Mouse (Mus musculus): ENCODE measurements around the gene Cym. TPM values are rescaled to one million over a fixed set of nuclear protein-coding genes. Genes with fewer than 3 reads are reported as not detected.
A peak's percentile ranks its signal among the peaks of the same experiment; 100 is the strongest.

Cym gene
- total RNA-seq (2022): under 1 TPM in 1 of 4 experiments, not detected in 3; 0.37 TPM

DNA sequence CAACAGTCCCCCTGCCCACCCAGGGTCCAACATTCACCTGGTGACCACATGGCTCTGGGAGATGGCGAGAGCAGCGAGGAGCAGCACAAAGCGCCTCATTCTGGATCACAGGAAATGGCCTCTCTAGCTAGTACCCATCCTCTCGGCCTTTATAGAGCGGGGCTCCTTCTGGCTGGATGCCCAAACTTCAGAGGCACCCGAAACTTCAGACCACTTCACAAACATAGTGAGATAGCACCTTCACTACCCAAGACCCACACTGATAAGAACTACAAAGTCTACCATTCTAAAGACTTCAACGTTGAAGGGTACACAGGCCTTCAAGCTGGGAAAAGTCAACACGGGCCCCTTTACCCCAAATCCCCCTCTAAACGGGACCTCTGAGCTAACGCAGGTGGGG, at the start of gene Cym:
Gene Cym (minus strand): TSS at position 125 of the 400 bp plus-strand sequence.
- no peak for DNase-seq (ENCODE audit: low spot score in 2 of 2)

DNA sequence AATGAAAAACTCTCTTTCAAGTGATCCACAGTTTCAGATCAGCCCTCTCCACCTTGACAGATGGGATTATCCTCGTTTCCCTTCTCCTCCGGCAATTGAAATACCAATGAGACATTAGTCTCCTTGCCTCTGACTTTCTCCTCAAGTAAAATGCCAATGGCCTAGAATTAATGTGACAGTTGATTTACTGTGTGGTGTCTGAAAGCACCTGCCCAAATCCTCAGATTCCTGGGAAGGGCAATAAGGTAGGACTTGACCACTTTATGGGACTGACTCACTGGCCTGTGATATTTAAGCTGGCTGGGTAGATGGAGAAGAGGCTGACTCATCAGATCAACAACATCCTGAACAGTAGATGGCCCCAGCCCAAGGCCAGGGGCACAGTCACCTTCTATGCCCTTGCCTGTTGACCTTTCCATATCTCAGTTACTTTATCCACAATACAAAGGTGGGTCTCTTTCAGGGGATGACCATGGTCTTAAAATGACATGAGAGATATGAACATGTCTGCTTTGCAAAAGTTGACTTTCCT, 45.3 kb upstream of the Cym start:
- no peak for DNase-seq (ENCODE audit: low spot score in 2 of 2)

DNA sequence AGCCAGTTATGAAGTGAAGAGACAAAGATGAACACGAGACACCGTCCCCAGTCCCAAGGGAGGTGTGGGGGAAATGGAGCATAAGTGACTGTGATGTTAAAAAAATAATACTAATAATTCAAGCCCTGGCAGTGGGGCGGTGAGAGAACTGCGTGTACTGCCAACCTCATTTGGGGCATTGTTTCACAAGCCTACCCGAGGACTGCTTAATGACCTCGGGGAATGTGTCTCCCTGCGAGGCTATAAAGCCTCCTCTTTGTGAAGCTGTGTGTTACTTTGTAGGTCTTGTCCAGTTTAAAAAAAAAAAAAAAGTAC, 40.3 kb upstream of the Cym start:
- DNase-seq (ENCODE audit: low spot score in 2 of 2): no peak

DNA sequence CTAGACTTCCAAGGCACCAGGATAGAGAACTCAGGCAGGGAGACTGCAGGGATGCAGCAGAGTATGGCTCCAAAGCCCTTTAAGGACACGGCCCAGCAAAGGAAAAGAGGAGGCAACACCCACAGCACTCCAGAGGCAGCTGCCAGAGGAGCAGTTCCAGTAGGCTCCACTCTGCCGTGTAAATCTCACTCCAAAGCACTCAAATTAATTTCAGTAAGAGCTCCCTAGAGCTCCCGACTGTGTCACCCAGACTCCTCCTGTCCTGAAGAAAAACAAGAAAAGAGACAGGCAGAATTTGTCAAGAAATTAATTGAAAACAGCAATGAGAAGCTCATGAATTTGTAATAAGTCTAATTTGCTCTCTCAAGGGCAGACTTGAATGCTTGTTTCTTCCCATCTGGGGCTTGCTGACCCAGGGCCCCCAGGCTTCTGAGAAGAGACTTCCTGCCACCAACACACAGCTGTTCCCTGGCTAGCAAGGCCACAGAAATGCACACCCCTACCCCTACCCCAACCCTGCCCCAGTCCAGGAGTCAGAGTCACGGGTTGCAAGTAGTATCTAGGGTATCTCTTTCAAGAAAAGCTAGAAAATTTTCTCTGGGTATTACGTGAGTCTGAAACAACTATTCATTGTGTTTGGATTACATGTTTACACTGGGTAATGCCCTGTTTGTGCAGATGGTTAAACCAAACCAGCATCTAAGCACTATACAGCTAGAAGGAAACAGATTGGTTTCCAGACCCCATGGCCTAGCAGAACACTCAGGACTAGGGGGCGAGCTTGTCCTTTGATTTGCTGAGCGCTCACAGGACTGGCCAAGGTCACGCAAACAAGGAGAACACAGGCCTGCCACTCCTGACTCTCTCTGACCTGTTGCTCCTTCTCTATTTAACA, 39.7 kb upstream of the Cym start:
- peak in 1 of 2 experiments; percentile 28 for DNase-seq (ENCODE audit: low spot score in 2 of 2)

DNA sequence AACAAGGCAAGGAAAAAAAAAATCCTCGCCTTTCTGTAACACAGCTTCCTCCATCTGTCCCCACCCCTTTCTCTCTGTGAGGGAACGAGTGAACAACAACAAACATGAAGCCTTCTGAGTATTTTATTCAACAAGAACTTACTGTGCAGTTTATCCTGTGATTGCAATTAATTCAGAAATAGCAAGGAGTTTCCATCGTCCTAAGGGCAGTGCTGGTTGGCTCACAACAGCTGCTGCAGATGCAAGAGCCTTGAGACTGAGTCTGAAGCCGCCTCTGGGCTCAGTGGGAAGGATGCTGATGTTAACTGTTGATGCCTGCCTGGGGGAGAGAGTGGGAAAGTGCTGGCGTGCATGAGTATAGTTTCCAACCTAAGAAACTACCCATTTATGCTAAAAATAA, 36.4 kb upstream of the Cym start:
- no peak for DNase-seq (ENCODE audit: low spot score in 2 of 2)

DNA sequence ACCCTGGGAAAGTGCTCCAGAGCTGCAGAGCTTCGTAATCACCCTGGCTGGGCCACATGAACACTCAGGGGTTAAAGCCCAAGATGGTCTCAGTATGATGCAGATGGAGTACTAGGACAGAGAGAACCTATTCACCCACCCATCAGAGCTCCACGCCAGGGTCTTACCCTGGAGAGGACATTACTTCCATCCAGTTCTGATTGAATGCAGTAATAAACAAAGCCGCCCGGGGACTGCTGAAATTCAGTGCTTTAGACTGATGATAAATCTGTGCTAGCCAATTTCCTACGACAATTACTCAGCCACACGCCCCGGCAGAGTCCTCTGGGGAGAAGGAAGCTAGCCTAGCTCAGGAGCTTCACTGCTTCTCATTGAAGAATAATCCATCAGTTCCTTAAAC, 35.2 kb upstream of the Cym start:
- no peak for DNase-seq (ENCODE audit: low spot score in 2 of 2)

DNA sequence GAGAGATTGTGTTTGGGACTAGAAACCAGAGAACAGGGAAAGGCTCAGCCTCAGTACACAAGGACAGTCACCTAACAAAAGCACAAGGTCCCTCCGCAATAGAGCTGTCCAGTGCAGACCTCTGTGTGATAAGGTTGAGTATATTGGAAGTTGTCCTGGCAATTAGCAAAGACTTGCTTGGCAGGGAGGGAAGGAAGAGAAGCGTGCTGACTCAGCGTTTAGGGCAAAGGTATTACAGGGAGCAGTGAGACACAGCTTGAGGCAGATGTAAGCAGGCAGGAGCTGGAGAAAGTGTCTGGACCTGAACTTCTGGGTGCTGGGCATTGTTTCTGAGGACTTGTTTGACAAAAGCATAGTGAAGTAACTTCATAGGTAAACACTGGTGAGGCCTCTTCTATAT, 34.5 kb upstream of the Cym start:
- DNase-seq (ENCODE audit: low spot score in 2 of 2): no peak

DNA sequence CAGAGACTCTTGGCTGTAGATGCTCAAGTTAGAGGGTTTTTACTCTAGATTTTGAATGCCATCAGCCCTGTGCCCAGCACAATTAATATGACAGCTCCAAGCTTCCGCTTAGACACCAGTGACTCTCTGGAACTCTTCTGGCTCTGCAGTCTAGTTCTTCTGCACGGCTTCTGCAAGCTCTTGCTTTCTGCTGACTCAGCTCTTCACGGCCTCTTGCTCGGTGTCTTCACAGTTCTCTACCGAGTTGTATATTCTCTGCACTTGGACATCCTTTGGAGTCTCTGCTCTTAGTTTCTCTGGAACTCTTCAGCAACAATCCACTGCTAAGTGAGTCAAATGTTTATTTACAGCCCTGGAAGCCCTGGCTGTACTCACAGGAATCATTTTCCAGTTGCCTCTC, 32.4 kb upstream of the Cym start:
- DNase-seq (ENCODE audit: low spot score in 2 of 2): no peak

DNA sequence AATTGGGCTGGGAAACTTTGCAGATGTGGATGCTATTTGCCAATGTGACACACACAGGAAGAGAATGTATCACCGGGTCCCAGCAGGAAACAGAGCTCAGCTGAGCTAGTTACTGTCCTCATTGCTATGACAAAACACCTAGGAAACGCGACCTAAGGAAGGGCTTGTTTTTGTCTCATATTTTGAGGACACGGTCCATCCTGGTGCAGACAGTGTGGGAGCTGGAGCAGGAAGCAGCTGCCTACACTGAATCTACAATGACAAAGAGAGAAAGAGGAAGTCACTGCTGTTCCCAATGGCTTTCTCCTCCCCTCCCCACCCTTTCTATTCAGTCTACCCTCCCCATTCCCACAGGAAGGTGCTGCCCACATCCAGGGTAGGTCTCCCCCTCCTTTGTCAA, 30.5 kb upstream of the Cym start:
- no peak for DNase-seq (ENCODE audit: low spot score in 2 of 2)

DNA sequence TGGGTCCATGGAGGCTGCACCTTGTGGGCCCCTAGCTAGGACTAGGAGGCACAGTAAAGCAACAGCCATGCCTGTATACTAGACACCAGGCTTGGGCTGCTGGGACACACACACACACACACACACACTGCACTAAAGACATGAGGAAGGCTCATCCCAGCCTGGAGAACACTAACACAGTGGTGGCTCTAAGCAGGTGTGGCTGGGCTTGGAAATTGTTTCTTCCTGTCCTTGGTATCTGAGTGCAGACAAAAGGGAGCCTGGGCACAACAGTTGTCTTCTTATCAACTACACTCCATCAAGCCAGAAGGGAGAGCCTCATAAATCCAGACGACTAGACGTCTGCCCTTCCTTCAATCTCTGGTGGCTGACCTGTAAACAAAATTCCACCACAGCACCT, 28.8 kb upstream of the Cym start:
- no peak for DNase-seq (ENCODE audit: low spot score in 2 of 2)

DNA sequence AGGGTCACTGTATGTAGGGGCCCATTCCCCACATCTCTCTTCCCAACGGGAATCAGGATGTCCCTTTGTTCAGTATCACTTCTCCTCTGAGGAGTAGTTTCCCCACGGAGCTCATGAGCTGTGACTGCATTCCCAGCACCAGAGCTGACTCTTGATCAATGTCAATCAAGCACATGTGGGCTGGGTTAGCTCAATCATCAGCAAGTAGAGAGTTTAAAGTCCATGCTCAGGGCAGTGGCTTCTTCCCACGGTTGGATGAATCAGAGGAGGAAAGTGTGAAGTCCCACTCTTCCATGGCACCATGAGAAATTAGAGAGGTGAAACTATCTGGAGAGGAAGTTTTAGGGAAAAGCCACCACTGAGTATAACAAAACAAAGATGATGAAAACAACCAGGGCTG, 27.5 kb upstream of the Cym start:
- DNase-seq (ENCODE audit: low spot score in 2 of 2): no peak

DNA sequence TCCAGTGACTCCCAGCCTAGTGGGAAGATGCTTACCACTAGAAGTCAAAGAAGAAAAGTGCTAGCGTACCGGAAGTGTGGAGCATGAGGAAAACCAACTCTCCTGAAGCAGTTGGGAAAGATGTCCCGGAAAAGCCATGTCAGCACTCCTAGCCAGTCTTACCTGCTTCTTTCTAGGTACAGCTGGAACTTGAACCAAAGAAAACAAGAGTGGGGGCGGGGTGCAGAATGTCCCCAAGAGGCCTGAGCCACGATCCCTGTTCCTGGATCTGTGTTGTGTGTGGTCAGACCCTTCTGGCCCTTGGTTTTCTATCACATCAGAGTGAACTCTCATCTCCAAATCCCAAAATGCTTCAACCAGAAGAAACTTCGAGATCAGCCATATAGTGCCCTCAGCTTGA, 25.3 kb upstream of the Cym start:
- no peak for DNase-seq (ENCODE audit: low spot score in 2 of 2)

DNA sequence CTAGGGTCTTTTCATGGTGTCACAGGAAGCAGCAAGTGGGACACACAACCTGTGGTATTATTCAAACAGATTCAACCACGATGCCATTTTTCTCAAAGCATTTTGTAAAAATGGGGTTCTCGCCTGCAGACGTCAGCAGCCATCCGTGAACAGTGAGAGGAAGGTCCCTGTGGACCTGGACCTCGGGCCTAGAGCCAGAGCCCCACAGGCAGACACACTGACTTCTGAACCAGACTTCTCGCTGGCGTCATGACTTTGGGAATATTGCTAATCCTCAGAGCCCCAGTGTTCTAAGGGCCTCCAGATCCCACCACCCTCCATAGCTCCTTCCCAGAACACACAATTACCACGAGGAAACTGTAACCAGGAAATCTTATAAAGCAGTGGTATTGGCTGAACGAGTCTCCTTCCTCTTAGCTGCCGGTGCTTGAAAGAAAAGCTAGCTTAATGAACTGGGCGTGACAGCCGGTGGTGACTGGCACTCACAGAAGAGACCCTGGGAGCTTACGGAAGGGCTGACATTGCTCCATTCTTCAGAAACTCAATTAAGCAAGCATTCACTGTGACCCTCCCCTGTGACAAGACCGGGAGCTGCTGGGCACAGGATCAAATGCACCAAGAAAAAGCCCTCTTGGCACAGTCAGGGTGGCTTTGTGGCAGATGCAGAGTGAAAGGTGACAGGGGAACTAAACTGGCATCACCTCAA, 20.0 kb upstream of the Cym start:
- no peak for DNase-seq (ENCODE audit: low spot score in 2 of 2)

DNA sequence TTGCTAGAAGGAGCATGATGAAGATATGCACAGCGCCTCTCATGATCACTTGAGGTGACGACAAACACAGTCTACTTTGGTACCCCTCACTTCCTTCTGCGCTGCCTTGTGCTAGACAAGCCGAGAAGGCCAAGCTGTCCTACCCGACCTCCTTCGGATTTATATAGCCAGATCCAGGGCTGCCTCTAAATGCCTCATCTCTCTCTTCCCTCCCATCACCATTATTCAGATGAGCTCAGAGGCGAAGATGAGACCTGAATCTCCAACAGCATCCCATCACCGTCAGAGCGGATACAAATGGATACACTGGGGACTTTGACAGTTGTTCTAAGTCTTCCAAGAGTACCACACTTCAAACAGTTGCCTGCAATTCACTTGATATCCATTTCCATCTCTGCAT, 18.1 kb upstream of the Cym start, which contains the start of gene Prok1:
Gene Prok1 (minus strand): TSS at position 101 of the 400 bp plus-strand sequence.
- DNase-seq (ENCODE audit: low spot score in 2 of 2): no peak

DNA sequence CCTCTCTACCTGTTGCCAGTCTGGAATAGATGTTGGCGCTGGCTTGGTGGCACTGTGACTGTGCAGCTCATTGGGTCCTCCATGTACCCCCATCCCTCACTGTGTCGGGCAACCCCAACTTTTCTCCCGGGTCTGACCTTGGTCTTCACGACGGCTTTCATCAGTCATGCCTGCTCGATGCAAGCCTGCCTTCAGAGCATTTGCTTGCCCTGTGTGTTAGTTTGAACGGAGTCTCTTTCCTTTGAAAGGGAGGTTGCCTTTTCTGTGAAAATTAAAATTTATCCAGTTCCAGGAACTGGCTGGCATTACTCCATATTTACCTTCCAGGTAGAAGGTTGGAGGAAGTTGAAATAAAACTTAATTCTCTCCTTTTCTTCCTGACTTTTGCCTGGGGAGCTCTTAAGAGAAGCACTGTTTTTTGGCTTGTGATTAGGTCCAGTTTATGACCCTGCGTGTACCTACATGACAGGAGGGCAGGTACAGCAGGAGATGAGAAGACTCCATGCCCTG, 17.0 kb upstream of the Cym start:
- no peak for DNase-seq (ENCODE audit: low spot score in 2 of 2)

DNA sequence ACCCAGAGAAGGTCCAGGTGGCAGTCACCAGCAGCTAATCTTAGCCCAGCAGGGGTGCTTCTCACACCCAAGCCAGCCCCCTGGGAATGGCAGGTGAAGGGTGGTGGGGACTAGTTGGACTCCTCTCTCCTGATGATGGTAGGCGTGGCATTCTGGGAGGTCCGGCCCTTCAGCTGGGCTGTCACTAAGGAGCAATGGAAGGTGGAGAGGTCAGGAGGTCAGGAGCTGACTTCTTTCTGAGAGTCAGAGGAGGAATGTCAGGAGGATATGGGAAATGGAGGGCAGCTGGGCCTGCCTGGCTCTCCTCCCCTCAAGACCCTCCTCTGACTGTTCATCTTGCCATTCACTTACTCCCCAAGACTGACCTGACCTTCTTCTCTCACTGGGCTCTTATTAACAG, 16.5 kb upstream of the Cym start:
- no peak for DNase-seq (ENCODE audit: low spot score in 2 of 2)

DNA sequence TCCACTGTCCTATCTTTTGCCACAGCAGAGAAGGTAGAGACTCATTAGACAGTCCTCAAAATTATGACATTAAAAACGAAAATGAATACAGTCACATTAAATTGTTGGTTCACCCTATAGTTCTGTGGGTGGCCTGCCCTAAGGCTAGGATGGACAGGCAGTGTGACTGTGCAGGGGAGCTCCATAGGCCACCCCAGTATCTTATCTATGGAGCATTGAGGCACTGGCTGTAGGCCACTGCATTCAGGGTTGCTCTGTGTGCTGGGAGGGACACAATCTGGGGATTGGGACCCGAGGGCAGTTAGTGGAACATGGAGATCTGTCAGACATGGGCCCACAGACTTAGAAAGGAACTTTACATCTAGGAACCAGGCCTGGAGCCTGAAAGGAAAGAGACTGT, 12.4 kb upstream of the Cym start:
- no peak for DNase-seq (ENCODE audit: low spot score in 2 of 2)

DNA sequence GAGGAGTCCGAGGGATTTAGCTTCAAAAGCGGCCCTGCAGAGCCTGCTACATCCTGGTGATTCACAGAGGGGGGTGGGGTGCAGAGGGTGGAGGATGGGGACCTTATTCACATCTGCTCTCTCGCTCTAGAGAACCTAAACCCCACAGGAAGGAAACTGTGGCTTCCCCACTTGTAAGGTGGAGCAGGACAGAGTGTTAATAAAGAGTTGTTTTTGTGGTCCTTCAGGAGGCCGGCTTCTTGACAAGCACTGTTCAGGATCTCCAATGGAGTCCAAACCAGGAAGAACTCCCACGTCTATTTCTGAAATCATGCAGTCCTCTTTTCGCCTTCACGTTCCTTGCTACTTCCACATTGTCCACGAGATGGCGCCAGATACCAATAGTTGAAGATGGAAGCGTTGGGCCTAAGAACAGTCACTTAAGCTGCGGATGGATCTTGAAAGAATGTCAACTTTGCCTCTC, 11.8 kb upstream of the Cym start:
- DNase-seq (ENCODE audit: low spot score in 2 of 2): peak; percentile 62 to 83

DNA sequence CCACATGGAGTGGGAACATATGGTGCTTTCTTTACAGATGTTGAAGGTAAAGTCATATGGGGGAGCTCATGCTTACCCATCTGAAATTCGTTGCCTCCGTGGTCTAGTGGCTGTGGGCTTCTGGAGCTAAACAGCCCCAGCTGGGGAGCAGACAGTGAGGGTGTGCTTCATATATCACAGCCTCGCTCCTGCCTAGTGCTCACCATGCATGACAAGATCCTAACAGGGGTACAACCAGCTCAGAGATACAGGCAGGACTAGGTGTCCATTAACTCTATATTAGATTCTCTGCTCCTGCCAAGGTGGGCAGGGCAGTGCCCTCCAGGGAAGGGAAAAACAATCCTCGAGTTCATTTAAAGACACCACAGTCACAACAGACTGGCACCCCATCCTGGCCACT, 9.7 kb upstream of the Cym start:
- DNase-seq (ENCODE audit: low spot score in 2 of 2): no peak

DNA sequence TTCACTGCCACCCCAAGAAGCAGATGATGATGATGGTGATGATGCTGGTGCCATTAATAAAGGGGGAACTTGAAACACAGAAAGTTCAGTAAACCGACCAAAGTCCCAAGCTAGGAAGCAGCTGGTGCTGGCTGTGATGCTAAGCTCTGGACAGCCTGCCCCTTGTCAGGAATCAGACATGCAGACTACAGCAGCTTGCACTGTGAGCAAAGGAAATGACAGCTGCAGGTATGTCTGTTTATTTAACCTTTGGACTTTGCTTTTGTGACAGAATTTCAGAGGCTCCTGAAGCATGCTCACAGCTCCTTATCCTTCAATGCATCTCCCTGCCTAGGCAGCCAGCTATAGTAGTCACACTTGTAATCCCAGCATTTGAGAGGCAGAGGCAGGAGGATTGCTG, 9.0 kb upstream of the Cym start, which contains the start of gene A630076J17Rik:
Gene A630076J17Rik (plus strand): TSS at position 88 of the 400 bp plus-strand sequence.
- DNase-seq (ENCODE audit: low spot score in 2 of 2): no peak

DNA sequence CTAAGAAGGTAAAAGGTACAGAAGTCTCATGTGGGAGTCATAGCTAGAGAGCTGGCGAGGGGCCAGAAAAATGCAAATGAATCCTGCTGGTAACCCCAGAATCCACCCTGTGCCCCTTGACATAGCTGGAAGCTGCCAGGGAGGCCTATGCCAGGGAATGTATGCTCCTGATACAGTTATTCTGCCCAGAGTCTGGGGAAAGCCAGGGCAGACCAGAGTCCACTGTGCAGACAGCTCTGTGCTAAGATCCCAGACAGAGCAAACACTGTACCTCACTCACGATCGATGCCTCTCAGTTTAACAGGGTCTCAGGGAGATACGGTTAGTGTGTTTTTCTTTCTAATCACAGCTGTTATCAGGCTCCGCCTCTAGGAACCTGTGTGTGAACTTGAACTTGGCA, 8.3 kb upstream of the Cym start:
- no peak for DNase-seq (ENCODE audit: low spot score in 2 of 2)

DNA sequence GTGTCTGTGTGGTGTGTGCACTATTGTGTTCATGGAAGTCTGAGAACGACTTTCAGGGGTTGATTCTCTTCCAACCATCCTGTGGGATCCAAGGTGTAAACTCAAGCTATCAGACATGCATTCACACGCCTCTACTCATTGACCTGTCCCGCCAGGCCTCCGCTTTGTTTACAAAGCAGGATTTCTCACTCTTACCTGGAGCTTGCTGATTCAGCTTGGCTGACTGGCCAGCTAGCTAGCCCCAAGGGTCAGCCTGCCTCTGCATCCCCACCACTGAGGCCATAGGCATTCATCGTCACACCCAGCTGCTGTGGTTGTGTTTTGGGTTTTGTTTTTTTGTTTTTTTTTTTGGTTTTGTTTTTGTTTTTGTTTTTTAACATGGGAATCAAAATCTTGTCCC, 7.7 kb upstream of the Cym start:
- no peak for DNase-seq (ENCODE audit: low spot score in 2 of 2)
